8 mouse cellular contexts compared by ENCODE assay signal in genomic region chr11:69272122-69272740, GRCm38 (mm10). TPM values are rescaled to one million over a fixed set of nuclear protein-coding genes. Genes with fewer than 3 reads are reported as not detected.
DNase-seq lines count a peak whose midpoint lies in the region; ATAC-seq and TF ChIP-seq lines count a peak whose summit lies in the region.

No protein-coding gene starts in this region.

- H3K9ac ChIP-seq in midbrain, embryonic 16.5 days (ENCODE audit: low read depth, low read length), result no peak overlapping the region
- H3K9ac ChIP-seq in liver, postnatal 0 days (replicated peaks), result no peak overlapping the region

- H3K9me3 ChIP-seq in midbrain, embryonic 10.5 days (replicated peaks), result no peaks in the 10 kb centered on the region
- no peaks in the 10 kb centered on the region for H3K9me3 ChIP-seq in midbrain, embryonic 16.5 days (replicated peaks; ENCODE audit: control insufficient read depth, low read length, poor library complexity, severe bottlenecking)
- H3K9me3 ChIP-seq in liver, postnatal 0 days (ENCODE audit: low read length), result no peaks in the 10 kb centered on the region

- no peaks in the 10 kb centered on the region for H3K36me3 ChIP-seq in midbrain, embryonic 10.5 days
- H3K36me3 ChIP-seq in midbrain, embryonic 16.5 days (ENCODE audit: control insufficient read depth, insufficient read depth, low read length), result no peaks in the 10 kb centered on the region
- no peaks in the 10 kb centered on the region for H3K36me3 ChIP-seq in liver, postnatal 0 days (replicated peaks; ENCODE audit: insufficient read depth, low read length)

- no peak overlapping the region for H3K27ac ChIP-seq in midbrain, embryonic 10.5 days (replicated peaks)
- H3K27ac ChIP-seq in midbrain, embryonic 16.5 days (ENCODE audit: low read length), result no peak overlapping the region
- no peak overlapping the region for H3K27ac ChIP-seq in bone marrow macrophage, adult 2 months (ENCODE audit: insufficient read depth, low read depth, low read length)
- no peak overlapping the region for H3K27ac ChIP-seq in liver, postnatal 0 days (ENCODE audit: low read depth)

- H3K27me3 ChIP-seq in midbrain, embryonic 10.5 days (ENCODE audit: low read depth, poor library complexity, severe bottlenecking), result peaks cover 28% of the 10 kb centered on the region
- no peaks in the 10 kb centered on the region for H3K27me3 ChIP-seq in midbrain, embryonic 16.5 days (ENCODE audit: control insufficient read depth, insufficient read depth, low read depth, low read length)
- peaks cover 18% of the 10 kb centered on the region; the same call in 1 of the 2 replicates for H3K27me3 ChIP-seq in liver, postnatal 0 days (ENCODE audit: insufficient read depth, low read length)

- no peak for TF ChIP-seq POLR2A in bone marrow macrophage, adult 2 months (IDR thresholded peaks at IDR 0.05; ENCODE audit: borderline replicate concordance, low read depth, low read length)

- DNase-seq in midbrain, embryonic 10.5 days (ENCODE audit: low spot score), result peak; percentile 78
- DNase-seq in fat pad, adult 2 months (ENCODE audit: extremely low read depth, low read depth, low spot score), result peak; percentile 18
- DNase-seq in kidney, postnatal 14 days, result peak; percentile 77
- DNase-seq in liver, postnatal 0 days, result peak; percentile 84
- peak; percentile 71 to 84 for DNase-seq in right cerebral cortex, postnatal 10 days (ENCODE audit: low spot score in 2 of 2)
- peak; percentile 89 for DNase-seq in urinary bladder, postnatal 14 days (ENCODE audit: low spot score)

- no peak for TF ChIP-seq EP300 in liver, postnatal 0 days (IDR thresholded peaks at IDR 0.05; ENCODE audit: low read depth)

- ATAC-seq in midbrain, embryonic 16.5 days, result no peak
- ATAC-seq in liver, postnatal 0 days, result no peak

- 40% methylated on average over 16 of the region's 16 CpGs for WGBS in midbrain, embryonic 10.5 days
- WGBS in midbrain, embryonic 16.5 days, result 38% methylated on average over 16 of the region's 16 CpGs
- 41% methylated on average over 16 of the region's 16 CpGs for WGBS in liver, postnatal 0 days (ENCODE audit: insufficient replicate concordance)

- H3K4me3 ChIP-seq in midbrain, embryonic 10.5 days, result no peak overlapping the region
- no peak overlapping the region for H3K4me3 ChIP-seq in midbrain, embryonic 16.5 days (ENCODE audit: low read depth, low read length)
- H3K4me3 ChIP-seq in bone marrow macrophage, adult 2 months (ENCODE audit: insufficient read depth, low read length), result no peak overlapping the region
- H3K4me3 ChIP-seq in liver, postnatal 0 days (ENCODE audit: low read depth, low read length), result no peak overlapping the region

- no peak overlapping the region for H3K4me2 ChIP-seq in midbrain, embryonic 16.5 days (ENCODE audit: low read length)
- H3K4me2 ChIP-seq in liver, postnatal 0 days (ENCODE audit: low read depth, low read length), result no peak overlapping the region

- peaks cover 17% of the 10 kb centered on the region for H3K4me1 ChIP-seq in midbrain, embryonic 10.5 days
- no peaks in the 10 kb centered on the region for H3K4me1 ChIP-seq in midbrain, embryonic 16.5 days (ENCODE audit: control insufficient read depth, insufficient read depth, low read length)
- H3K4me1 ChIP-seq in bone marrow macrophage, adult 2 months (ENCODE audit: control insufficient read depth, insufficient read depth, low read length), result peaks cover 8% of the 10 kb centered on the region
- no peaks in the 10 kb centered on the region for H3K4me1 ChIP-seq in liver, postnatal 0 days (ENCODE audit: insufficient read depth)

- peak; percentile 53 for TF ChIP-seq CTCF in bone marrow macrophage, adult 2 months (IDR thresholded peaks at IDR 0.05; ENCODE audit: low read depth, low read length)
- peak; percentile 88 for TF ChIP-seq CTCF in liver, postnatal 0 days (IDR thresholded peaks at IDR 0.05; ENCODE audit: low read depth)

RNA-seq across cellular contexts. Expression of gene Gucy2e, which starts 35.4 kb away (rescaled TPM):
- polyA plus RNA-seq in midbrain, embryonic 10.5 days (2016; fragmentation: Nextera tagmentation; extraction: Ambion mirVana), result 0.06 and 0.20 TPM in 2 replicates
- 0.51 and 0.67 TPM in 2 replicates for polyA plus RNA-seq in midbrain, embryonic 16.5 days (2015; fragmentation: Nextera tagmentation; extraction: Ambion mirVana)
- not detected in 2 replicates for polyA plus RNA-seq in bone marrow macrophage, adult 2 months (2012; ENCODE audit: insufficient read depth, insufficient read length, missing spikeins)
- polyA plus RNA-seq in liver, postnatal 0 days (2015; fragmentation: Nextera tagmentation; extraction: Ambion mirVana), result not detected in 2 replicates

RNA-seq across cellular contexts. Expression of gene Cntrob, which starts 51.3 kb away (rescaled TPM):
- polyA plus RNA-seq in midbrain, embryonic 10.5 days (2016; fragmentation: Nextera tagmentation; extraction: Ambion mirVana), result 39.9 TPM in 2 replicates
- 19.2 and 21.7 TPM in 2 replicates for polyA plus RNA-seq in midbrain, embryonic 16.5 days (2015; fragmentation: Nextera tagmentation; extraction: Ambion mirVana)
- 15.4 and 16.8 TPM in 2 replicates for polyA plus RNA-seq in bone marrow macrophage, adult 2 months (2012; ENCODE audit: insufficient read depth, insufficient read length, missing spikeins)
- 4.1 and 5.6 TPM in 2 replicates for polyA plus RNA-seq in liver, postnatal 0 days (2015; fragmentation: Nextera tagmentation; extraction: Ambion mirVana)

RNA-seq across cellular contexts. Expression of gene Trappc1, which starts 51.5 kb away (rescaled TPM):
- polyA plus RNA-seq in midbrain, embryonic 10.5 days (2016; fragmentation: Nextera tagmentation; extraction: Ambion mirVana), result 174 and 188 TPM in 2 replicates
- polyA plus RNA-seq in midbrain, embryonic 16.5 days (2015; fragmentation: Nextera tagmentation; extraction: Ambion mirVana), result 173 and 179 TPM in 2 replicates
- polyA plus RNA-seq in bone marrow macrophage, adult 2 months (2012; ENCODE audit: insufficient read depth, insufficient read length, missing spikeins), result 109 and 110 TPM in 2 replicates
- polyA plus RNA-seq in liver, postnatal 0 days (2015; fragmentation: Nextera tagmentation; extraction: Ambion mirVana), result 71.5 and 72.0 TPM in 2 replicates

RNA-seq across cellular contexts. Expression of gene Kcnab3, which starts 53.8 kb away (rescaled TPM):
- 1.4 and 2.3 TPM in 2 replicates for polyA plus RNA-seq in midbrain, embryonic 10.5 days (2016; fragmentation: Nextera tagmentation; extraction: Ambion mirVana)
- 3.8 and 5.3 TPM in 2 replicates for polyA plus RNA-seq in midbrain, embryonic 16.5 days (2015; fragmentation: Nextera tagmentation; extraction: Ambion mirVana)
- polyA plus RNA-seq in bone marrow macrophage, adult 2 months (2012; ENCODE audit: insufficient read depth, insufficient read length, missing spikeins), result 0.43 and 0.88 TPM in 2 replicates
- polyA plus RNA-seq in liver, postnatal 0 days (2015; fragmentation: Nextera tagmentation; extraction: Ambion mirVana), result 0.20 TPM in 2 replicates

Comparison
In these comparisons a context has a peak if more than half of its experiments do, and no peak if none do; other contexts are left out.
1. DNase-seq: peak in every context shown above with its lines; median percentile 89 in urinary bladder, postnatal 14 days; 84 in liver, postnatal 0 days; 78 in midbrain, embryonic 10.5 days; 78 in right cerebral cortex, postnatal 10 days; 77 in kidney, postnatal 14 days; 18 in fat pad, adult 2 months.